Comparison of ENCODE assay signal across 8 mouse cellular contexts in the genomic region with DNA sequence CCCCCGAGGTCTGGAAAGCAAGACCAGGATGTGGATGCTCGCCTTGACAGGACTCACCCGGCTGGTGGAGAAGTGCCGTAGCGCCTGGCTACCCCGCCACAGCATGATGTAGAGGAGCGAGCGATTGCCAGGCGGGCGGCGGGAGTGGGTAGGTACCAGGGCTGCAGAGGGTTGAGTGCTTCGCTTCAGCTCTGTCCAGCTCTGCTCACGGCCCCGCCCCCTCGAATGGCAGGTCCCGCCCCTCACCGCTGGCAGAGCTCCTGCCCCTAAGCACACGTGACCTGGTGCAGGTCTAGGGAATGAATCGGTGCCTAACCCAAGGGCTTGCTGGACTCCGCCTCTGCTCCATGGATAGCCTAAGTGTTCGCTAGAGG. TPM values are rescaled to one million over a fixed set of nuclear protein-coding genes. Genes with fewer than 3 reads are reported as not detected.
DNase-seq lines count a peak whose midpoint lies in the region; ATAC-seq lines count a peak whose summit lies in the region.

Gene Aldh1l2, minus strand, starts transcription at position 231 of the 374 bp plus-strand sequence.

- peak within 1 kb of the TSS; percentile 59 for H3K4me3 ChIP-seq in hindbrain, embryonic 15.5 days

- peak; percentile 94 for ATAC-seq in hindbrain, embryonic 15.5 days (ENCODE audit: low FRiP score, low read depth)

- peaks cover 19% of the 10 kb centered on the region for H3K4me1 ChIP-seq in hindbrain, embryonic 15.5 days (replicated peaks)

- no peaks in the 10 kb centered on the region for H3K36me3 ChIP-seq in hindbrain, embryonic 15.5 days

- peak within 1 kb of the TSS; percentile 78 for H3K4me2 ChIP-seq in hindbrain, embryonic 15.5 days

- H3K27me3 ChIP-seq in hindbrain, embryonic 15.5 days = no peaks in the 10 kb centered on the region

- H3K9ac ChIP-seq in hindbrain, embryonic 15.5 days = peak within 1 kb of the TSS; percentile 77

- DNase-seq in ZHBTc4 (ENCODE audit: low read depth, low spot score) = peak; percentile 94
- peak; percentile 47 to 72 for DNase-seq in cerebellum, postnatal 4 days (ENCODE audit: low spot score in 2 of 2)
- peak; percentile 67 for DNase-seq in gastrocnemius, adult 18-20 months (ENCODE audit: low spot score)
- DNase-seq in layer of hippocampus, postnatal 36 days = peak; percentile 40 to 53
- DNase-seq in lung, postnatal 4 days = peak; percentile 78 to 84
- peak; percentile 22 to 39 for DNase-seq in right cerebral cortex, adult 2 months (ENCODE audit: low spot score in 2 of 2)
- peak; percentile 82 for DNase-seq in urinary bladder, postnatal 14 days (ENCODE audit: low spot score)

- under 1% methylated on average over 21 of the region's 21 CpGs for WGBS in hindbrain, embryonic 15.5 days

- no peaks in the 10 kb centered on the region for H3K9me3 ChIP-seq in hindbrain, embryonic 15.5 days

- H3K27ac ChIP-seq in hindbrain, embryonic 15.5 days (replicated peaks) = peak within 1 kb of the TSS; percentile 80

RNA-seq across cellular contexts. Expression of gene Aldh1l2, which starts in this region (rescaled TPM):
- 1 to 10 TPM; 2.8 to 4.2 TPM for total RNA-seq in gastrocnemius, adult 18-20 months (2021)
- polyA plus RNA-seq in hindbrain, embryonic 15.5 days (2015; fragmentation: Nextera tagmentation; extraction: Ambion mirVana) = 12.7 and 13.5 TPM in 2 replicates
- 1 to 10 TPM; 3.2 TPM for total RNA-seq in layer of hippocampus, postnatal 36 days (2021)

Comparison
In these comparisons a context has a peak if more than half of its experiments do, and no peak if none do; other contexts are left out.
1. Peak in every context shown above with its lines: DNase-seq, ATAC-seq, H3K4me3 ChIP-seq and H3K27ac ChIP-seq.
2. DNase-seq: peak in every context shown above with its lines; median percentile 94 in ZHBTc4; 82 in urinary bladder, postnatal 14 days; 81 in lung, postnatal 4 days; 67 in gastrocnemius, adult 18-20 months; 60 in cerebellum, postnatal 4 days; 46 in layer of hippocampus, postnatal 36 days; 30 in right cerebral cortex, adult 2 months.